Mouse (Mus musculus): ENCODE results near the gene Ift122. TPM values are rescaled to one million over a fixed set of nuclear protein-coding genes. Genes with fewer than 3 reads are reported as not detected.

The Ift122 gene
- polyA plus RNA-seq, 1 experiment from 2014 or later: 36.9 TPM

DNA sequence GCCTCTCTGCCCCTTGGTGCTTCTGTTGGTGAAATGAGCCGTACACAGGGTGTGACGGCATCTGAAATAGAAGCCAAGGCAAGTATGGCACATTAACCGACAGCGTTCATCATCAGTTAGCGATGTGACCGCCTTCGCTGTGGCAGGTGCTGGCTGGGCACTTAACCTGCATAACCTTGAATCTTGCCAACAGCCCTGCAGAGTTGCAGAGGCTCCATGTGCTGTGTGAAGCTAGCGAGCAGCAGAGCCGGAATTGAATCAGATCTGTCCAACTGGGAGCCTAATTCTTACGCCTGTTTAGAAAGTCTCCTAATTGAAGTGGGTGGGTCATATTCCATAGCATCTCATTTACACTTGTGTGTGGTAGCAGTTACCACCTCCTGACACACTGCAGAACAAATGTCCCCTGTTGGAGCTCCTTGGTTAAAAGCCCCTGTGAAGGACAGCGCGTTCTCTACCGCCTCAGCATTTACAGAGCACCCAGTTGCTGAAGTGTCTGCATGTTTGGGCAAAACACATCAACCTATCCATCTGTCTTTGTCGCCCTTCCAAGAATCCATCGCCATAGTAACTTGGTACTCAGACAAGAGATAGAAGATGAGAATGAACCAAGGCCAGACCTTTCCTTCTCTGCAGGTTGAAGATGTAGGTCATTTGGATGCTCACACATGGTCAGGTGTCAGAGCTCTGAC is 61.4 kb downstream of the Ift122 start:
- WGBS: 71% methylated on average over 15 of the region's 15 CpGs
- Histone ChIP-seq H3K27ac (no peak overlapping the region), H3K4me2 (no peak overlapping the region), H3K9ac (no peak overlapping the region), H3K4me3 (replicated peaks) (no peak overlapping the region), H3K9me3 (replicated peaks) (no peaks in the 10 kb centered on the region), H3K36me3 (peaks cover 22% of the 10 kb centered on the region; the same call in 1 of the 2 replicates), H3K27me3 (no peaks in the 10 kb centered on the region), H3K4me1 (peaks cover 60% of the 10 kb centered on the region)
- ATAC-seq (replicated peaks; ENCODE audit: low FRiP score): no peak

DNA sequence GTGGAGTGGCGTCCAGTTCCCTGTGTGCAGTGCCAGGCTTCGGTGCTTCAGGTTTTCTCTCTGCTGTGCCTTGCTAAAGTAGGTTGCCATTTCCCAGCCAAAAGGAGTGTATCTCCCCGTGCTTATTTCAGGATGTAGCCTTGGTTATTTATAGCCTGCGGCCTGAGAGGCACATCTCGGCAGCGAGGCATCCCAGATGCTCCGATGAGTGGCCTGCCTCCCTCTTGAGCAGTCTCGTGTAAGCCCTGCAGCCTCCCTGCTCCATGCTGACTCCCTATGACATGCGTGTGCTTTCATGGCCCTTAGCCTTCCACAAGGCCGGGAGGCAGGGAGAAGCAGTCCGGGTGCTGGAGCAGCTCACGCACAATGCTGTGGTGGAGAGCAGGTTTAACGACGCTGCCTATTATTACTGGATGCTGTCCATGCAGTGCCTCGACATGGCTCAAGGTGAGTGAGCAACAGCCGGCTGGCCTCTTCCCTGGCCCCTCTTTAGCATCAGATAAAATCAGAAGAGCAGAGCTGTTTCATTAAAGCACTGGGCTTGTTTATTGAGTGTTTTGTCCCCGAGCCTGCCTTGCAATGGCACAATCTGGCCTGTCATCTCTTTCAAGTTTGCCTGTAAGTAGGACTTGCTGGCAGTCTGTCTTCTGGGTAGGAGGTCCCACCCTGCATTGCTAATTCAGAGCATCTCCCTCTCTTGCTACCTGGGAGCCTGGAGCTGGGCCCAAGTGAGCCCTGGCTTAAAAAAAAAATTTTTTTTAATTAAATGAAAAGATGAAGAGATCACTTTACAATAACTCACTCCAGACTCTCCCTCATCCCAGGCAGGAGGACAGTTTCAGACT is 62.6 kb downstream of the Ift122 start:
- peak overlapping the region; percentile 60; the same call in 1 of the 2 replicates for H3K27ac ChIP-seq
- no peak overlapping the region for H3K9ac ChIP-seq
- no peak overlapping the region for H3K4me2 ChIP-seq
- H3K27me3 ChIP-seq: no peaks in the 10 kb centered on the region
- H3K36me3 ChIP-seq: peaks cover 19% of the 10 kb centered on the region; the same call in 1 of the 2 replicates
- no peak overlapping the region for H3K4me3 ChIP-seq (replicated peaks)
- no peaks in the 10 kb centered on the region for H3K9me3 ChIP-seq (replicated peaks)
- peaks cover 48% of the 10 kb centered on the region for H3K4me1 ChIP-seq
- no peak for ATAC-seq (replicated peaks; ENCODE audit: low FRiP score)
- 26% methylated on average over 17 of the region's 17 CpGs for WGBS

DNA sequence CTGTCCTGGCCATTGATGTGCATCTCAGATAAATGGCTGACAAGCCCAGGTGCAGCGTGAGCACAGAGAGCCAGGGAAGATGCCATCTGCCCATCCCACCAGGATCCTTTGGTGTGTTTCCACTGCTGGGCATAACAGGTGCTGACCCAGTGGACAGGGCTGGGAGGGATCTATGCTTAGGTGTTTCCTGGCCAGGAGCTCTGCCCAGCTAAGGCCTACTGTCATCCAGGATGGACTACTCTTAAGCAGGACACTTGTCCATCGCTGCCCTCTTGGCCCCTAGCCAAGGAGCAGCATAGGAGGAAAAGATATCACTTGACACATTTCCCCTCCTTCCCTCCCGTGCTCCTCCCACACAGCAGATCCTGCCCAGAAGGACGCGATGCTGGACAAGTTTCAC is 63.3 kb downstream of the Ift122 start:
- no peaks in the 10 kb centered on the region for H3K27me3 ChIP-seq
- H3K4me1 ChIP-seq: peaks cover 42% of the 10 kb centered on the region
- ATAC-seq (replicated peaks; ENCODE audit: low FRiP score): no peak
- H3K9ac ChIP-seq: no peak overlapping the region
- H3K4me2 ChIP-seq: no peak overlapping the region
- H3K9me3 ChIP-seq (replicated peaks): no peaks in the 10 kb centered on the region
- WGBS: 66% methylated on average over 5 of the region's 5 CpGs
- peaks cover 16% of the 10 kb centered on the region; the same call in 1 of the 2 replicates for H3K36me3 ChIP-seq
- H3K4me3 ChIP-seq (replicated peaks): no peak overlapping the region
- no peak overlapping the region for H3K27ac ChIP-seq

DNA sequence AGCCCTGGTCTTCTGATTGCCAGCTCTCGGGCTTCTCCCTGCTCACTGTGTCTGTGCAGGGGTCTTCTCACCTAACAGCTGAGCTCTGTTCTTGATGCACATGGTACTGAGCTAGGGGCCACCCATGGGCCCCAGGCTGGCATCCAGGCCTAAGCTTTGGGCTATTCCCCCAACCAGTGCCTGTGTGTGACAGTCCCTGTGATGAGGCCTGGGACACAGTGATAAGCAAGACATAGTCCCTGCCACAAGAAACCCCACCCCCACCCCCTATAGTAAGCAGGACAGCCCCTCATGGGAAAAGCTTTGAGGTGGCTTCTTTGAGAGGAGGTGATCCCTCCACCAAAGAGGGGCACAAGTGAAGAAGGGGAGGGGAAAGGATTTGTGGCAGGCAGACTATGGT is 65.3 kb downstream of the Ift122 start:
- Histone ChIP-seq H3K9ac (no peak overlapping the region), H3K4me1 (peaks cover 33% of the 10 kb centered on the region), H3K9me3 (replicated peaks) (no peaks in the 10 kb centered on the region), H3K27me3 (no peaks in the 10 kb centered on the region), H3K27ac (no peak overlapping the region), H3K4me3 (replicated peaks) (no peak overlapping the region), H3K4me2 (no peak overlapping the region), H3K36me3 (peaks cover 17% of the 10 kb centered on the region)
- WGBS: 85% methylated on average over 1 of the region's 1 CpGs
- ATAC-seq (replicated peaks; ENCODE audit: low FRiP score): no peak

DNA sequence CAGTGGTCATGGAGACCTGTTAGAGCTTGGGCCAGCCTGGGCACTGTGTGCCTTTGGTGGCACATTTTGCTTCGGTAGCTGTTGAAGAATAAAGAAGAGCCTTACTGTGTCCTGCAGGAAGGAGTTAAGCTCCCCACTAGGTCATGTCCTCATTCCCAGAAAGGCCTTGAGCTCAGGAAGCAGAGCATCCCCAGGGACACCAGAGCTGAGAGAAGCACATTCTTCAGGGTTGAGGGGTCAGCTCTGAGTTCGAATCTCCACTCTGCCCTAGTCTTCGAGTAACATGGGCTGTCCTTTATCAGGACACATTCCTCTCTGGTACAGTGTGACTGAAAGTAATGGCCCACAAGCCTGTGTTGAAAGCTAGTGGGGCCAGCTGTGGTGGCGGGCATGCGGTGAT is 66.6 kb downstream of the Ift122 start:
- Histone ChIP-seq H3K9me3 (replicated peaks) (no peaks in the 10 kb centered on the region), H3K27ac (no peak overlapping the region), H3K4me3 (replicated peaks) (no peak overlapping the region), H3K36me3 (peaks cover 13% of the 10 kb centered on the region), H3K27me3 (no peaks in the 10 kb centered on the region), H3K4me1 (peaks cover 25% of the 10 kb centered on the region), H3K9ac (no peak overlapping the region), H3K4me2 (no peak overlapping the region)
- no peak for ATAC-seq (replicated peaks; ENCODE audit: low FRiP score)
- whole genome bisulfite sequencing: 88% methylated on average over 5 of the region's 5 CpGs

DNA sequence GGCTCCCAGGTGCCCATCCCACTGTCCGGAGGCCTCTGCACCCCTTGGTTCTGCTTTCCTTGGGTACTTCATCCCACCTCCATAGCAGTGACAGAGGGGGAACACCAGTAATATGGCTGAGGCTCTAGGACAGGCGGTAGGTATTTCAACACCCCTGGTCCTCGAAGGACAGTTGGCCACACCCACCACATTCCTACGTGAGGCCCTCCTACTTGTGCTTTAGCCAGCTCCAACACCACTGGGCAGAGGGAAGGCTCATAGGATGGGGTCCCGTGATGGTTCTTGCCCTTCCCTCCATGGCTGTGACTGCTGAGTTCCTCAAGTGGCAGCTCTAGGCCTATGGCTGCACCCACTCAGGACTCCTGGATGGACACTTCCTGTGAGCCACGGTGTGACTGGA is 71.6 kb downstream of the Ift122 start:
- Histone ChIP-seq H3K9me3 (replicated peaks) (no peaks in the 10 kb centered on the region), H3K4me3 (replicated peaks) (no peak overlapping the region), H3K4me1 (peaks cover 13% of the 10 kb centered on the region), H3K27ac (no peak overlapping the region), H3K4me2 (no peak overlapping the region), H3K36me3 (peaks cover 3% of the 10 kb centered on the region; the same call in 1 of the 2 replicates), H3K27me3 (no peaks in the 10 kb centered on the region), H3K9ac (no peak overlapping the region)
- WGBS: 37% methylated on average over 6 of the region's 6 CpGs
- peak; percentile 59 for ATAC-seq (replicated peaks; ENCODE audit: low FRiP score)

DNA sequence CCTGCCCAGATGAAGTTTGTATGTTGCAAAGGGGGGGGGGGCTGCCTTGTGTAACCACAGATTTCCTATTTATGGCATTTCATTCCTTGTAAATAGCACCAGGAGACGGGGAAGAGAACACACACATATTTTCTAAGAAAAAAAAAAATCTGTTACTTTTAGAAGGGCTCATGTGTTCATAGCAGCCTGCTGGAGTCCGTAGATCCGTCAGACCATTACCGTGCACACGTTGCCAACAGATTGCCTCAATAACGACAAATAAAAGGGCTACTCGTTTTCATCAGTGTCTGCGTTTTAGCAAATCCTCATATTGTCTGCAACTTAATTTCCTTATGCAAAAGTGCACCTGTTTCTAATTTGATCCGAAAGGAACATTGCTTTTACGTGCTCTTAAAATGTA is 73.1 kb downstream of the Ift122 start:
- 82% methylated on average over 10 of the region's 10 CpGs for WGBS
- peaks cover 3% of the 10 kb centered on the region; the same call in 1 of the 2 replicates for H3K36me3 ChIP-seq
- H3K4me3 ChIP-seq (replicated peaks): no peak overlapping the region
- no peak overlapping the region for H3K9ac ChIP-seq
- no peaks in the 10 kb centered on the region for H3K27me3 ChIP-seq
- no peak for ATAC-seq (replicated peaks; ENCODE audit: low FRiP score)
- no peak overlapping the region for H3K27ac ChIP-seq
- no peaks in the 10 kb centered on the region for H3K9me3 ChIP-seq (replicated peaks)
- no peak overlapping the region for H3K4me2 ChIP-seq
- peaks cover 22% of the 10 kb centered on the region for H3K4me1 ChIP-seq

DNA sequence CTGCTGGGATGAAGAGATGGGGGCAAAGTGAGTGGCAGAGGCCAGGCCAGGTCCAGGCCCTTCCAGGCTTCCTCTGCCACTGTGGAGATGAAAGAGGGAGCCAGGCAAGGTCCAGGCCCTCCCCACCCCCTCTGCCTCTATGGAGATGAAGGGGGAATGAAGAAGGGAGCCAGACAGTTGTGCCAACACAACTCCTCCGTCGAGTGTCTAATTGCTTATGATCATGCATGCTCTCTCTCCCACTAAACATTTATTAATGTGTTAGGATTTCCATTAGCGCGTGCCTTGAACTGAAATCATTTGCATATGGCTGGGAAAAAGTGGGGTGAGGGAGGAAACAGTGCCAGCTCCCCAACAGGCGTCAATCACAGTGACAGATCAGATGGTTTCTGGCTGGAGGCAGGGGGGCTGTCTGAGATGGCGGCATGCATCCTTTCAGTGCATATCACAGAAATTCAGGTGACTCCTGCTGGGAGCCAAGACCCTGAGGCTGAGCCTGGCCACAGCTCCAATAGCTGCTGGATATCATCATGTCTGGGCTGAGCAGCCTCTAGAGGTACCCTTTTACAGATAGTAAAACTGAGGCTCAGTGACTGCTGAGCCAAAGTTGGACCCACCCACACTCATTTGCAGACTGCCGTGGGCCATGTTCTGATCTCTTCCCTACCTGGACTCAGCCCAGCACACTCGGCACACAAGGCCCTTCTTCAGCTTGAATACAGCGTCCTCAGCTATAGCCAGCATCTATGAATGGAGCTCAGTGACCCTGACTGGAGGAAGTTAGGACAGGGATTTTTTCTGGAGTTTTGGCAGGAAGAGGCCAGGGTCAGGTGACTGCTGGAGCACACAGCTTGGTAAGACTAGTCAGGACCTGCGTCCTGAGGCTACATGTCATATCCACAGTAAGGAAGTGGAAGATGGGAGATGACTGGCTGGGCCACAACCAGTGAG is 74.3 kb downstream of the Ift122 start:
- Histone ChIP-seq H3K27ac (no peak overlapping the region), H3K4me1 (peaks cover 22% of the 10 kb centered on the region), H3K36me3 (peaks cover 3% of the 10 kb centered on the region; the same call in 1 of the 2 replicates), H3K27me3 (no peaks in the 10 kb centered on the region), H3K4me3 (replicated peaks) (no peak overlapping the region), H3K4me2 (no peak overlapping the region), H3K9me3 (replicated peaks) (no peaks in the 10 kb centered on the region), H3K9ac (no peak overlapping the region)
- ATAC-seq (replicated peaks; ENCODE audit: low FRiP score): no peak
- 82% methylated on average over 10 of the region's 10 CpGs for WGBS

DNA sequence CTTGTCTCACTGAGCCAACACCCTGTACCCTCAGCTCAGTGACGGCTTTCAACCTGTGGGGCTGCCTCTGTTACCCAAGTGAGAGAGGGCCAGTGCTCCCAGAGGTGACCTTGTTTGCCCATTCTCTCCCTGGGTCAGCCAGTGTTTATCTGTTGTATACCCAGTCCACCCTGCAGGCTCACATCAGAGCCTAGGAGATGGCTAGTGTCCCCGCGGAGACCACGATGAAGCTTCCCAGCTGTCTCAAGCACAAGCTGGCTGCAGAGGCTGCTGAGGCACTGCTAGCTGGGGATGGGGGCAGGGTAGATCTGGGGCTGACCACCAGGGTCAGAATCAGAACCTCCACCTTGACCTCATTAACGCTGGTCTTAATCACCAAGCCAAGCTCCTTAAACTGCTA is 76.7 kb downstream of the Ift122 start:
- H3K27me3 ChIP-seq: no peaks in the 10 kb centered on the region
- H3K4me2 ChIP-seq: no peak overlapping the region
- peak; percentile 19; the same call in 1 of the 2 replicates for ATAC-seq (replicated peaks; ENCODE audit: low FRiP score)
- 25% methylated on average over 5 of the region's 5 CpGs for WGBS
- H3K4me3 ChIP-seq (replicated peaks): no peak overlapping the region
- H3K4me1 ChIP-seq: peaks cover 16% of the 10 kb centered on the region
- H3K36me3 ChIP-seq: no peaks in the 10 kb centered on the region
- no peaks in the 10 kb centered on the region for H3K9me3 ChIP-seq (replicated peaks)
- H3K27ac ChIP-seq: no peak overlapping the region
- H3K9ac ChIP-seq: no peak overlapping the region

DNA sequence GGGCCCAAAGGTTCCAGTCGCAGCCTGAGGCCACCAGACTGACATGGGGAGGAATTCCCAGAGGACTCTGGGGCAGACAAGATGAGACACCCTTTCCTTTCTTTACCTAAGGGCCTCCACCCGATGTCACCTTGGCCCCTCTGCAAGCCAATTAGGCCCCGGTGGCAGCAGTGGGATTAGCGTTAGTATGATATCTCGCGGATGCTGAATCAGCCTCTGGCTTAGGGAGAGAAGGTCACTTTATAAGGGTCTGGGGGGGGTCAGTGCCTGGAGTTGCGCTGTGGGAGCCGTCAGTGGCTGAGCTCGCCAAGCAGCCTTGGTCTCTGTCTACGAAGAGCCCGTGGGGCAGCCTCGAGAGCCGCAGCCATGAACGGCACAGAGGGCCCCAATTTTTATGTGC is 78.4 kb downstream of the Ift122 start, which contains the start of gene Rho:
Gene Rho, plus strand, starts transcription at position 110 of the 400 bp plus-strand sequence.
- ATAC-seq (replicated peaks; ENCODE audit: low FRiP score): no peak
- 86% methylated on average over 14 of the region's 14 CpGs for WGBS
- H3K4me1 ChIP-seq: peaks cover 13% of the 10 kb centered on the region; the same call in 1 of the 2 replicates

DNA sequence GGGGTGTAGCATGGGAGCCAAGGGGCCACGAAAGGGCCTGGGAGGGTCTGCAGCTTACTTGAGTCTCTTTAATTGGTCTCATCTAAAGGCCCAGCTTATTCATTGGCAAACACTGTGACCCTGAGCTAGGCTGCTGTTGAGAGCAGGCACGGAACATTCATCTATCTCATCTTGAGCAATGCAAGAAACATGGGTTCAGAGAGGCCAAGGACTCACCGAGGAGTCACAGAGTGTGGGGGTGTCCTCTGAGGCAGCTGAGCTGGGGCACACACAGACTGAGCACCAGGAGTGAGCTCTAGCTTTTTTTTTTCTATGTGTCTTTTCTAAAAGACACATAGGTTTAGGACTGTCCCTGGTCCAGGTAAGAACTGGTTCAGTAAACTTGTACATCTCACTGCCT is 79.1 kb downstream of the Ift122 start:
- Histone ChIP-seq H3K27me3 (no peaks in the 10 kb centered on the region), H3K9ac (no peak overlapping the region), H3K9me3 (replicated peaks) (no peaks in the 10 kb centered on the region), H3K4me2 (no peak overlapping the region), H3K4me1 (peaks cover 13% of the 10 kb centered on the region; the same call in 1 of the 2 replicates), H3K4me3 (replicated peaks) (no peak overlapping the region), H3K27ac (no peak overlapping the region), H3K36me3 (no peaks in the 10 kb centered on the region)
- no peak for ATAC-seq (replicated peaks; ENCODE audit: low FRiP score)
- 83% methylated on average over 3 of the region's 3 CpGs for WGBS

More for the DNA sequence above, 78.4 kb downstream of the Ift122 start, which contains the start of gene Rho:
- no peak within 1 kb of the TSS for H3K27ac ChIP-seq
- no peak within 1 kb of the TSS for H3K4me3 ChIP-seq (replicated peaks)
- H3K9ac ChIP-seq: no peak within 1 kb of the TSS
- H3K36me3 ChIP-seq: no peaks in the 10 kb centered on the region
- no peaks in the 10 kb centered on the region for H3K27me3 ChIP-seq
- H3K9me3 ChIP-seq (replicated peaks): no peaks in the 10 kb centered on the region
- H3K4me2 ChIP-seq: no peak within 1 kb of the TSS

Measured in kidney, embryonic 15.5 days (tissue).